Mouse (Mus musculus) myocyte (in vitro differentiated cells): ENCODE data around the gene Camkmt. TPM values are rescaled to one million over a fixed set of nuclear protein-coding genes. Genes with fewer than 3 reads are reported as not detected.

Experiments used
- H3K27me3 ChIP-seq: one replicate; pipeline ENCODE4 v1.6.1; 2011; ENCODE audit not compliant: control insufficient read depth, insufficient read depth, insufficient read length
- H3K36me3 ChIP-seq: one replicate; pipeline ENCODE4 v1.6.1; 2011; ENCODE audit not compliant: control insufficient read depth, insufficient read depth
- H3K4me2 ChIP-seq: one replicate; pipeline ENCODE4 v1.6.1; 2011; ENCODE audit warnings: low read depth, control low read depth
- H3K4me3 ChIP-seq: one replicate; pipeline ENCODE4 v1.5.1; 2011; ENCODE audit warnings: mild to moderate bottlenecking, control low read depth, moderate library complexity
- H3K79me2 ChIP-seq: one replicate; pipeline ENCODE4 v1.6.1; 2011; ENCODE audit not compliant: control insufficient read depth, insufficient read depth
- H3ac ChIP-seq: one replicate; pipeline ENCODE4 v1.6.1; 2011; ENCODE audit not compliant: control insufficient read depth, insufficient read length
- CEBPB ChIP-seq: IDR thresholded peaks from 2 replicates; pipeline ENCODE4 v1.6.1; 2011; ENCODE audit warnings: mild to moderate bottlenecking, moderate library complexity; ENCODE audit not compliant: poor library complexity, insufficient read depth, severe bottlenecking
- E2F4 ChIP-seq: IDR thresholded peaks from one replicate; pipeline ENCODE4 v1.6.1; 2011; ENCODE audit warnings: mild to moderate bottlenecking, control low read depth, moderate library complexity; ENCODE audit not compliant: insufficient read depth
- MAX ChIP-seq: IDR thresholded peaks from one replicate; pipeline ENCODE4 v1.6.1; 2011; ENCODE audit warnings: low read depth, mild to moderate bottlenecking, control low read depth
- MYOD1 ChIP-seq, 3 experiments: IDR thresholded peaks; one replicate each; pipeline ENCODE4 v1.6.1; 2011; ENCODE audit warnings: control low read depth in 2 of 3, low read depth in 2 of 3, mild to moderate bottlenecking in 2 of 3, moderate library complexity in 1 of 3; ENCODE audit not compliant: insufficient read length in 2 of 3, control insufficient read depth in 1 of 3
- MYOG ChIP-seq, 3 experiments: IDR thresholded peaks; one replicate each; pipeline ENCODE4 v1.6.1; 2011; ENCODE audit warnings: control low read depth in 2 of 3, low read depth in 2 of 3, mild to moderate bottlenecking in 2 of 3; ENCODE audit not compliant: insufficient read length in 2 of 3, control insufficient read depth in 1 of 3, insufficient read depth in 1 of 3
- POLR2A ChIP-seq: IDR thresholded peaks from one replicate; pipeline ENCODE4 v1.6.1; 2011; ENCODE audit warnings: low read depth, mild to moderate bottlenecking, control low read depth, moderate library complexity; ENCODE audit not compliant: insufficient read length
- POLR2AphosphoS2 ChIP-seq: IDR thresholded peaks from one replicate; pipeline ENCODE4 v1.6.1; 2011; ENCODE audit warnings: low read depth, control low read depth; ENCODE audit not compliant: insufficient read length
- REST ChIP-seq: IDR thresholded peaks from one replicate; pipeline ENCODE4 v1.6.1; 2011; ENCODE audit warnings: mild to moderate bottlenecking, control low read depth, moderate library complexity; ENCODE audit not compliant: insufficient read depth, insufficient read length
- SRF ChIP-seq: IDR thresholded peaks from one replicate; pipeline ENCODE4 v1.6.1; 2011; ENCODE audit warnings: low read depth; ENCODE audit not compliant: control insufficient read depth, insufficient read length
- TCF12 ChIP-seq: IDR thresholded peaks from one replicate; pipeline ENCODE4 v1.6.1; 2011; ENCODE audit warnings: mild to moderate bottlenecking, control low read depth; ENCODE audit not compliant: poor library complexity, insufficient read depth, severe bottlenecking
- TCF3 ChIP-seq: IDR thresholded peaks from one replicate; pipeline ENCODE4 v1.6.1; 2011; ENCODE audit warnings: low read depth, control low read depth; ENCODE audit not compliant: insufficient read length
- USF1 ChIP-seq: IDR thresholded peaks from one replicate; pipeline ENCODE4 v1.6.1; 2011; ENCODE audit warnings: low read depth, mild to moderate bottlenecking, control low read depth, moderate library complexity
- polyA plus RNA-seq: library from polyadenylated mRNA; unstranded; fragments of >200 nt; fragmentation: generic; extraction: Trizol; gene quantifications from one replicate; pipeline ENCODE4 v1.2.1, GENCODE M21; 2012; ENCODE audit warnings: missing spikeins

Gene Camkmt
- polyA plus RNA-seq, 1 experiment, result 1.4 TPM

GRCm38 (mm10) chr17:85067331-85067730, 23.0 kb upstream of the Camkmt start:
- H3K4me3 ChIP-seq, result no peak overlapping the region
- no peak overlapping the region for H3ac ChIP-seq
- H3K79me2 ChIP-seq, result no peaks in the 10 kb centered on the region
- no peak overlapping the region for H3K4me2 ChIP-seq
- H3K27me3 ChIP-seq, result no peaks in the 10 kb centered on the region
- TF ChIP-seq MYOD1 (IDR thresholded peaks at IDR 0.05; ENCODE audit: control insufficient read depth in 1 of 3, insufficient read length in 2 of 3, low read depth in 2 of 3) (no peak), CEBPB (no peak), E2F4 (no peak), REST (no peak), MYOG (IDR thresholded peaks at IDR 0.05; ENCODE audit: control insufficient read depth in 1 of 3, insufficient read depth in 1 of 3, insufficient read length in 2 of 3, low read depth in 2 of 3) (no peak), SRF (no peak), MAX (no peak), TCF3 (no peak), USF1 (no peak), TCF12 (no peak), POLR2AphosphoS2 (no peak), POLR2A (no peak)
- peaks cover 26% of the 10 kb centered on the region for H3K36me3 ChIP-seq

- Histone ChIP-seq H3ac (no peak overlapping the region), H3K27me3 (no peaks in the 10 kb centered on the region), H3K4me2 (no peak overlapping the region), H3K4me3 (no peak overlapping the region), H3K36me3 (peaks cover 28% of the 10 kb centered on the region), H3K79me2 (no peaks in the 10 kb centered on the region)
- TF ChIP-seq MYOG (IDR thresholded peaks at IDR 0.05; ENCODE audit: control insufficient read depth in 1 of 3, insufficient read depth in 1 of 3, insufficient read length in 2 of 3, low read depth in 2 of 3), result no peak
- no peak for TF ChIP-seq POLR2AphosphoS2
- no peak for TF ChIP-seq POLR2A
- no peak for TF ChIP-seq REST
- TF ChIP-seq MYOD1 (IDR thresholded peaks at IDR 0.05; ENCODE audit: control insufficient read depth in 1 of 3, insufficient read length in 2 of 3, low read depth in 2 of 3), result no peak
- TF ChIP-seq TCF3, result no peak
- no peak for TF ChIP-seq MAX
- TF ChIP-seq E2F4, result no peak
These were observed 19.7 kb upstream of the Camkmt start for GRCm38 (mm10) chr17:85070658-85071057.

- H3K79me2 ChIP-seq, result no peaks in the 10 kb centered on the region
- H3ac ChIP-seq, result no peak overlapping the region
- TF ChIP-seq POLR2A, result no peak
- TF ChIP-seq TCF3, result no peak
- no peak for TF ChIP-seq USF1
- TF ChIP-seq POLR2AphosphoS2, result no peak
- TF ChIP-seq E2F4, result no peak
- no peak for TF ChIP-seq MAX
- no peak for TF ChIP-seq SRF
- no peak for TF ChIP-seq CEBPB
- no peak for TF ChIP-seq REST
- TF ChIP-seq TCF12, result no peak
- no peak for TF ChIP-seq MYOD1 (IDR thresholded peaks at IDR 0.05; ENCODE audit: control insufficient read depth in 1 of 3, insufficient read length in 2 of 3, low read depth in 2 of 3)
- TF ChIP-seq MYOG (IDR thresholded peaks at IDR 0.05; ENCODE audit: control insufficient read depth in 1 of 3, insufficient read depth in 1 of 3, insufficient read length in 2 of 3, low read depth in 2 of 3), result no peak
- no peak overlapping the region for H3K4me3 ChIP-seq
- peaks cover 30% of the 10 kb centered on the region for H3K36me3 ChIP-seq
- no peaks in the 10 kb centered on the region for H3K27me3 ChIP-seq
- no peak overlapping the region for H3K4me2 ChIP-seq
These were observed 19.1 kb upstream of the Camkmt start for GRCm38 (mm10) chr17:85071088-85071775.

- no peak overlapping the region for H3K4me3 ChIP-seq
- H3ac ChIP-seq, result no peak overlapping the region
- H3K27me3 ChIP-seq, result no peaks in the 10 kb centered on the region
- H3K4me2 ChIP-seq, result no peak overlapping the region
- peaks cover 26% of the 10 kb centered on the region for H3K36me3 ChIP-seq
- TF ChIP-seq E2F4 (no peak), POLR2A (no peak), USF1 (no peak), MAX (no peak), SRF (no peak), MYOD1 (IDR thresholded peaks at IDR 0.05; ENCODE audit: control insufficient read depth in 1 of 3, insufficient read length in 2 of 3, low read depth in 2 of 3) (no peak), MYOG (IDR thresholded peaks at IDR 0.05; ENCODE audit: control insufficient read depth in 1 of 3, insufficient read depth in 1 of 3, insufficient read length in 2 of 3, low read depth in 2 of 3) (no peak), REST (no peak), TCF3 (no peak), CEBPB (no peak), POLR2AphosphoS2 (no peak), TCF12 (no peak)
- no peaks in the 10 kb centered on the region for H3K79me2 ChIP-seq
These were observed 18.0 kb upstream of the Camkmt start for GRCm38 (mm10) chr17:85072383-85072782.

GRCm38 (mm10) chr17:85073214-85073613, 17.1 kb upstream of the Camkmt start:
- Histone ChIP-seq H3K27me3 (no peaks in the 10 kb centered on the region), H3ac (no peak overlapping the region), H3K79me2 (no peaks in the 10 kb centered on the region), H3K4me3 (no peak overlapping the region), H3K36me3 (peaks cover 28% of the 10 kb centered on the region), H3K4me2 (no peak overlapping the region)
- no peak for TF ChIP-seq USF1
- no peak for TF ChIP-seq MAX
- no peak for TF ChIP-seq TCF3
- TF ChIP-seq POLR2A, result no peak
- TF ChIP-seq REST, result no peak
- no peak for TF ChIP-seq MYOG (IDR thresholded peaks at IDR 0.05; ENCODE audit: control insufficient read depth in 1 of 3, insufficient read depth in 1 of 3, insufficient read length in 2 of 3, low read depth in 2 of 3)
- no peak for TF ChIP-seq TCF12
- TF ChIP-seq CEBPB, result no peak
- no peak for TF ChIP-seq E2F4
- no peak for TF ChIP-seq MYOD1 (IDR thresholded peaks at IDR 0.05; ENCODE audit: control insufficient read depth in 1 of 3, insufficient read length in 2 of 3, low read depth in 2 of 3)
- no peak for TF ChIP-seq POLR2AphosphoS2
- TF ChIP-seq SRF, result no peak
